Mouse (Mus musculus) megakaryocyte-erythroid progenitor cell, adult 5-6 weeks (primary cell): ENCODE measurements at regions not wholly inside any gene's neighbourhood (a gene's known extent, or its start where the extent isn't known, plus 50 kb on each side); places are given as distances from the start of the nearest gene placed in this dataset.
"Not testable (repeated sequence)": the region's sequence is repeated elsewhere in the genome, so short reads cannot be mapped to it uniquely, and the experiment has no call there.

Experiments used
- ATAC-seq: replicated peaks from 2 replicates; pipeline ENCODE4 v1.8.0; 2016; ENCODE audit warnings: mild to moderate bottlenecking, inconsistent platforms; ENCODE audit not compliant: severe bottlenecking, poor library complexity, low FRiP score, low TSS enrichment

- not testable (repeated sequence) for ATAC-seq
Observed at GRCm38 (mm10) chr4:122207487-122207886, 481.6 kb upstream of the 9530002B09Rik start.

GRCm38 (mm10) chr4:122248199-122248796 is 440.8 kb upstream of the 9530002B09Rik start:
- peak; percentile 52 for ATAC-seq
